Mouse (Mus musculus): ENCODE measurements around the gene Il11ra1. TPM values are rescaled to one million over a fixed set of nuclear protein-coding genes. Genes with fewer than 3 reads are reported as not detected.
"Not testable (repeated sequence)": the region's sequence is repeated elsewhere in the genome, so short reads cannot be mapped to it uniquely, and the experiment has no call there.

The Il11ra1 gene
- polyA plus RNA-seq (2017; shearing (Covaris generic)), result 10 to 100 TPM in 1 of 2 experiments, 1 to 10 TPM in 1; 10.0 to 14.0 TPM

- ATAC-seq, result not testable (repeated sequence)
Measured at GRCm38 (mm10) chr4:41699783-41700182, at the start of gene Il11ra1. Il11ra1 (plus strand) TSS chr4:41699989.

GRCm38 (mm10) chr4:41653296-41653695 is 46.5 kb upstream of the Il11ra1 start:
- ATAC-seq, result no peak

GRCm38 (mm10) chr4:41653730-41654129 is 46.1 kb upstream of the Il11ra1 start:
- no peak for ATAC-seq

GRCm38 (mm10) chr4:41654217-41654616 is 45.6 kb upstream of the Il11ra1 start:
- no peak for ATAC-seq

DNA sequence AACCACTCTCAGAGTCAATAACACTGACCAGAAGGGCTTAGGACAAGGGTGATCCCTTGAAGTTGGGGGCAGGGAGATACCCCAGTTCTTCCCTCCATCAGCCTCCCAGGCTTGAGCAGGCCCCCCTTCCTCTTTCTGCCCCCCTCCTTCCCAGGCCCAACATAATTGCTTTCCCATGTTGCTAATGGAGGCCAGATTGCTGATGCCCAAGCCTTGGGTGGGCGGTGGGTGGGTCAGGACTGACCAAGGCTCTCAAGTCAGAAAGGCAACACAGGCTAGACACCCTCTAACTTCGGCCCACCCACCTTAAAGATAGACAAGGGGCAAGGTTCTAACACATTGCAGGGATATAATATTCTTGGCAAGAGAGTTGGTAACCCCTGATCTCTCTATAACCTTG is 44.3 kb upstream of the Il11ra1 start:
- ATAC-seq, result no peak

- ATAC-seq, result no peak
Measured at GRCm38 (mm10) chr4:41658566-41659384, 41.0 kb upstream of the Il11ra1 start.

GRCm38 (mm10) chr4:41659556-41659955 is 40.2 kb upstream of the Il11ra1 start:
- ATAC-seq, result no peak

- no peak for ATAC-seq
Measured at GRCm38 (mm10) chr4:41660851-41661430, 38.8 kb upstream of the Il11ra1 start.

DNA sequence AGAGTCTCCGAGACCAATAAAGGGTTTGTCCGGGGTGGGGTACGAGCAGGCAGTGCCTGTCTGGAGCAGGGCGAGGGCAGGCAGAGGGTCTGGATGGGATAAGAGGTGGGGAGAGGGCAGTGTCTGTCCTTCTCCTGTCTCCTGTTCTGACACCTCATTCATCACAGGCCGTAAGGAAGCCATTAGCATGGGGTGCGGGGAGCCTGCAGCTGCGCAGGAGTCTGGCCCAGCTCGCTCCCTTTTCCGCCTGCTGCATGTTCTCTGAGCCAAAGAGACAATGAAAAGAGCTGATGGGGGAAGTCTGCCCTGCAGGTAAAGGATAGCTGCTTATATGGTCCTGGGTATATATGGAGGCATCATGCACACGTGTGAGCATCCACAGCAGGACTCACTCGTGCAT is 37.1 kb upstream of the Il11ra1 start:
- no peak for ATAC-seq

- ATAC-seq, result no peak
Measured at GRCm38 (mm10) chr4:41663614-41664013, 36.2 kb upstream of the Il11ra1 start.

DNA sequence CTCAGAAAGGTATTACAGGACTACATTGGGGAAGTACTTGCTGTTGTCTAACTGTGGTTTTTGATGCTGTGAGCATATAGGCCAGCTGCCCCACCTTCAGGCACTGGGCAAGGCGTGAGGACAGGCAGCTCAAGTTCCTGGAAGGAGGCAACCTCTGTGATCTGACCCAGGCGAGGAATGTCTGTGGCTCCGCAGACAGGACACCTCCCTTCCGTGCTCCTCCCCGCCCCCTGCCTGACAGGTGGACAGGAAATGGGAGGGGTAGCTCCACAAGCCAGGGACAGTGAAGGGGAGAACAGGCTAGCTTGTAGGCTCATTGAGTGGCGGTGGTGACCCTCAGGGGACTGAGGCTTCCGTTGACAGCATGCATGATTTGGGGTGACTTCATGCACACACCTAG is 35.3 kb upstream of the Il11ra1 start:
- no peak for ATAC-seq

DNA sequence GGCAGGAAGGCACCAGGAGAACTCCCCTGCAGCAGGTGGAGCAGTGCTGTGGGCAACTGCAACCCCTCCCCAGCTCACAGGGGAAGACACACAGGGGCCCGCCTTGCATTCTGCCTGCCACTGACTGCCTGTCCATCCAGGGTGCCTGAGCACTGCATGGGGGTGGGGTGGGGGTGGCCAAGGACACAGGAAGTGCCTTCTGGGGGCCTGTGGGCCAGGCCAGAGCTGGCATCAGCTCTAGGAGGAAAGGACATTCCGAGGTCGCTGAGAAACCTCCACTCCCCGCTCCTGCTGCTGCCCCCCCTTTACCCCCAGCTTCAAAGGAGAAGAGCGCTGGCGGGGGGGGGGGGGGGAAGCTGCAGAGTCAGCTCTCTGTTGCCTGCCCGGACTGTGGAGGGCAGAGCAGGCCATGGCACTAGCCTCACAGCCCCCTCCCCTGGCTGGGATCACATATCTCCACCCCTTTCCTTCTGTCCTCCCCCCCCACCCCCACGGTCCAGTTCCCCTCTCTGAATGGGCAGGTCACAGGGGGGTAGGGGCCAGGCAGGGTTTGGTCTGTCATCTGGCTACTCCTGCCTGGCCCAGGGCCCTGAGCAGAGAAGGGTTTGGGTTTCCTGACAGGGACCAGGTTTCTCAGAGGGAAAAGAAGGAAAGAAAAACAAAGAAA is 34.6 kb upstream of the Il11ra1 start:
- ATAC-seq, result no peak

DNA sequence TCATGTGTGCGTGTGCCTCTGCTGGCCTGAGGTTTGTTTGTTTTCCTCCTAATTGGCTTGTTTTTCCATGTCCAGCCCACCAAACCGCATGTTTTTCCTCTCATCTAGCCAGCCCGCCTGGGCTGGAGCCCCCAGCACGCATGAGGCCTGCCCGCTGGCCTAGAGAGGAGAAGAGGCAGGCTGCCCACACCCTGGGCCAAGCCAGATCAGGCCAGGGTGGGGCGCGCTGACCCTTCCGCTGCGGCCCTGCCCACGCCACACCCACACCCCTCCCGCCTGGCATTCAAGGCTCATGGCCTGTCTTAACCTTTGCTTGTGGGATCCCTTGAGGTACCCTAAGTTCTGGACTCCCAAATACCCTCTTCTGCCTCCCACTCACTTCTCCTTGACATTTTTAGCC is 33.1 kb upstream of the Il11ra1 start:
- ATAC-seq, result no peak

DNA sequence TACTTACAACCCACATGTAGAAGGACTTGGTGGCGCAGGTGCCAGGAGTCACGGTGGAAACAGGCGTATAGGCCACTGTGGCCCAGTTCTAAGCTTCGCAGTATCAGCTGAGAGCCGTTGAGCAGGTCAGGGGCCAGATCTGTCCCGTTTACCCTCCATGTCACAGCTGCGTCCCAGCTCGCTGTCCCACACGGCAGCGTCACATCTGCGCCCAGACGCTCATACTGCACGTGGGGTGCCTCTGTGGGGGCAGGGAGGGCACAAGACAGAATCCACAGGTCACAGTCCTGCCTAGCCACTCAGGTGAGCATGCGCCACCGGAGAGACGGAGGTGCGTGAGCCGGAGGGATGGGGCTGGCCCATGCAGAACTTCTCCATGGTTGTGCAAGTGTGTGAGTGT is 29.0 kb upstream of the Il11ra1 start:
- no peak for ATAC-seq

DNA sequence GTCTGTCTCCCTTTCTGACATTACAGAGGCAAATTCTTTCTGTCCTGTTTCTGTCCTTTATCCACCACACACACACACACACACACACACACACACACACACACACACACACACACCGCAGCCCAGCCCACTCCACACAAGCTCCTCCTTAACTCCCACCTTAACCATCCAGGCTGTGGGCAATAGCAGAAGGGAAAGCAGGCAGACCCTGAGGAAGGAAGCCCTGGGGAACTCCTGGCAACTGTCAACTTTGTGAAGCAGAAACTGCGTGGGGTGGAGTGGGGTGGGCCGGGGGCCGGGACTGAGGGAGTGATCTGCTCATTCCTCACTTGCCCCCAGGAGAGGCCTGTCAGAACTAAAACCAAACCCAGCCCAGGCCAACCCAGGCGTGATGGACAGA is 28.3 kb upstream of the Il11ra1 start:
- ATAC-seq, result no peak

DNA sequence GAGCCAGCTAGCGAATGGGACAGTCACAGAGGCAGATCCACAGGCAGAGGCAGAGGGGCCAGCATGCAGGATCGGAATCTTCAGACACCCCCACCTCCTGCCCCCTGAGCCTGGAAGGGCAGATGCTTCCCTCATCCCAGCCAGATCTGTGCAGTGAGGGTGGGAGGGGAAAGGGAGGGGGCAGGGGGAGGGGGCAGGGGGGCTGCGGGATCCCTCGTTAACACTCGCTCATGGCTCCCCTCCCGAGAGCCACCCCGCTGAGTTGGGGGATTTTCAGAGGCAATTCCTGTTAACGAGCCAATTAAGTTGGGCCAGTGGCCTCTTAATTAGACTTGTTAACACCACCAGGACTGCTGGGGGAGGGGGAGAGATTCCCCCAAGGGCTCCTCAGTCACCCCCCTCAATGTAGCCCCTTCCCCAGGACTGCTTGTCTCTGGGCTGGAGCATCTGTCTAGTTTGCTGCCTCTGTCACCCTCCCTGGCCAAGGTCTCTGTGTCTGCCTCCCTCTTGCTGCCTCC is 27.8 kb upstream of the Il11ra1 start:
- no peak for ATAC-seq

GRCm38 (mm10) chr4:41672522-41672963 is 27.2 kb upstream of the Il11ra1 start:
- ATAC-seq, result no peak

GRCm38 (mm10) chr4:41673186-41673585 is 26.6 kb upstream of the Il11ra1 start:
- ATAC-seq, result no peak

DNA sequence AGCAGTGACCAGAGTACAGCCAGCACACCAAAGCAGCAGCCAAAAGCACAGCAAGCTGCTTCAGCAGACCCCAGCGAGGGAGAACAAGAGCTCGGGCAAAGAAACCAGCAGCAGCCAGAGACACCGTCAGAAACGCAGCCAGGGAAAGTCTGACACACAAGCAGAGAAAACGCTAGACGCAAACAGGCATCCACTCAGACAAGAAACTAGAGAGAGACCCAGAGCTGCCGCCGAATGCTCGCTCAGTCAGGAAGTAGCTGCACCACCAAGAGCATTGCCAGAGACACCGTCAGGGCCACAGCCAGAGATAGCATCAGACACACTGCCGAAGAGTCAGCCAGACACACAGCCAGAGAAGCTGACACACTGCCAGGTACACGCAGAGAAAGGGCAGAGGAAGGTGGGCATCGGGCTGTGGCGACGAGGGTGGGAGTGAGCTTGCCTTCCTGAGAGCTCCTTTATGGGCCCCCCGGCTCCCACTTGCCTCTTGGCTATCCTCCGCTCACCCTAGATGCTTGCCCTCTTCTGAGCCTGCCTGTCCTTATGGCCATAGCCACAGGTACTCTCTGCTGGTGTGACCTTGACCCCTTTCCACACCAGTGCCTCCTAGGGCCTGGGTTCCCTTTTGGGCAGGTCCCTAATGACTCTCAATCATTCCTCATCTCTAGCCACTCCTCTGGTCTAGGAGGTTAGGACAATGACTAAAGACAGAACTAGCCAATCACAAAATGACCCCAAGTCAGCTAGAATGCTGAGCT is 23.4 kb upstream of the Il11ra1 start:
- no peak for ATAC-seq

DNA sequence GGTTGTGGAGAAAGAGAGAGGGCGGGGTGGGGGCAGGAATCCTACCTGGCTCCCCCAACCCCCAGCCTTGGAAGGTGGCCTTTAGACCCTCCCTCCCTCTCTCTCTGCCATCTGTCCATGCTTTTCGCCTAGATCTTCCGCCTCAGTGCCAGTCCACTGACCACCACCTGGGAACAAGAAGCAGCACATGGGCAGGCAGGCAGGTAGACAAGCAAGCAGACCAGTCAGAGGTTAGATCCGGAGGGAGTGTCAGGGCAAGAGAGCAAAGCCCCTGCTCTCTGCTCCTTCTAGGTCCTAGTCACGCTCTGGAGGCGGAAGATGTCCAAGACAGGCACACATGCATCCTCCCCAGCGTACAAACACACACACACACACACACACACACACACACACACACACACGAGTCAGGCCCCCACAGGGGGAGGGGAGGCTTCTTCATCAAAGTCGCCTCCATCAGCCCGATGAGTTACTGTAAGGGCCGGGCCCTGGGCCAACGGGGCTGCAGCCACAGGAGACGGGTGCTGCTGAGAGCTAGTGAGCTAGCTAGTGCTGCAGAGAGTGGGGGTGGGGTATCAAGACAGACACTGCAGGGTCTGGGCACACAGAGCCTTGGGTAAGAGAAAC is 22.7 kb upstream of the Il11ra1 start:
- ATAC-seq, result no peak

DNA sequence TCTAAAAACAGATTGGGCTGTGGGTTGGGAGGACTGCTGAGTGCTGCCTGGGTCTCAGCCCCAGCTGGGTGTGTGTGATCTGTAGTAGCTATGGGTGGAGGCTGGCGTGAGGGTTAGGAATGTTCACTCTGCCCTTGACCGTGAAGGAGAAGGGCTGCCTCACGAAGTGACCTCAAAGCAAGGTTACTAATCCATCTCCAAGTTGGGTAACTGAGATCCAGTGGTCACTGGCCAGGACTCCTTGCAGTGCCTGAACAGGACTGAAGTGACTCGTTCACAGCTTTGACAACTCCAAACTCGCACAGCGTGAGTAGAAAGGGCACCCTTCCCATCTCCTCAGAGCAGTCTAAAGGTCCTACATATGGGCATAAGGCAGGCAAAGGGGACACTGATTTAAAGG is 20.9 kb upstream of the Il11ra1 start:
- ATAC-seq, result no peak

GRCm38 (mm10) chr4:41679291-41679690 is 20.5 kb upstream of the Il11ra1 start:
- no peak for ATAC-seq
